Mouse (Mus musculus) testis, adult 2 months (tissue): Measurements from ENCODE around the gene Il17re. TPM values are rescaled to one million over a fixed set of nuclear protein-coding genes. Genes with fewer than 3 reads are reported as not detected.

Source experiments
- H3K27ac ChIP-seq: fragments of 200-500 bp; 2 replicates; pipeline ENCODE4 v1.5.1; 2012; ENCODE audit warnings: low read depth, low read length; ENCODE audit not compliant: control insufficient read depth, insufficient read depth
- H3K27me3 ChIP-seq: fragments of 200-500 bp; 2 replicates; pipeline ENCODE4 v1.6.1; 2012; ENCODE audit warnings: mild to moderate bottlenecking, low read length, moderate library complexity; ENCODE audit not compliant: control insufficient read depth, insufficient read depth
- H3K36me3 ChIP-seq: fragments of 200-500 bp; 2 replicates; pipeline ENCODE4 v1.6.1; 2012; ENCODE audit warnings: mild to moderate bottlenecking, low read length; ENCODE audit not compliant: control insufficient read depth, insufficient read depth
- H3K4me1 ChIP-seq: fragments of 200-500 bp; 2 replicates; pipeline ENCODE4 v1.6.1; 2012; ENCODE audit warnings: low read length; ENCODE audit not compliant: control insufficient read depth, insufficient read depth
- H3K4me3 ChIP-seq: fragments of 200-500 bp; 2 replicates; pipeline ENCODE4 v1.5.1; 2012; ENCODE audit warnings: low read depth, mild to moderate bottlenecking, low read length, moderate library complexity, mixed read lengths; ENCODE audit not compliant: control insufficient read depth
- CTCF ChIP-seq: fragments of 200-500 bp; IDR thresholded peaks from 2 replicates; pipeline ENCODE4 v1.5.1; 2012; ENCODE audit warnings: low read depth, mild to moderate bottlenecking, inconsistent platforms, low read length, moderate library complexity; ENCODE audit not compliant: control insufficient read depth, insufficient read depth, insufficient replicate concordance
- POLR2A ChIP-seq: fragments of 200-500 bp; IDR thresholded peaks from 2 replicates; pipeline ENCODE4 v1.6.1; 2012; ENCODE audit warnings: low read depth, mild to moderate bottlenecking, inconsistent platforms, low read length, moderate library complexity; ENCODE audit not compliant: control insufficient read depth
- polyA plus RNA-seq: library from polyadenylated mRNA; depleted of rRNA; stranded (reverse); fragments of >200 nt; gene quantifications from 2 replicates; pipeline ENCODE4 v1.2.3, GENCODE M21; 2012

The Il17re gene
- polyA plus RNA-seq, 1 experiment: 7.8 TPM

DNA sequence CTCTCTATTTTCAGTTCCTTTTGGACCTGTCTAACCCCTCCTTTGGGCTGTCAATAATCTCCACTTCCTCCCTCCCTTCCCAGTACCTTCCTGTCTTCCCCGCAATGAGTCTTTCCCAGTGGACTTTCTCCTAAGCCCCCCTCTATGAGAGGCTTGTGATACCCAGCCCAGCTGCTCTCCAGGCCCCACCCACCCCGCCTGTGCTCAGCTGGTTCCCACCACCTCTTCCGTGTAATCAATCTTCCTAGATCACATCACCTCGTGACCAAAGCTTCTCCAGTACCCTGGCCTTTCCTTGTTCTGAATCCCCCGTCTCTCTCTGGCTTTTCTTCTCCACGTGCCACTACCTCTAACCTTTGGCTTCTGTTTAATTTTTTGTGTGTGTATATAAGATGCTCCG is 19.1 kb downstream of the Il17re start:
- no peak overlapping the region for H3K4me3 ChIP-seq
- H3K27me3 ChIP-seq: no peaks in the 10 kb centered on the region
- H3K27ac ChIP-seq: no peak overlapping the region
- TF ChIP-seq CTCF (no peak), POLR2A (no peak)
- H3K4me1 ChIP-seq: peaks cover 3% of the 10 kb centered on the region
- H3K36me3 ChIP-seq: no peaks in the 10 kb centered on the region

DNA sequence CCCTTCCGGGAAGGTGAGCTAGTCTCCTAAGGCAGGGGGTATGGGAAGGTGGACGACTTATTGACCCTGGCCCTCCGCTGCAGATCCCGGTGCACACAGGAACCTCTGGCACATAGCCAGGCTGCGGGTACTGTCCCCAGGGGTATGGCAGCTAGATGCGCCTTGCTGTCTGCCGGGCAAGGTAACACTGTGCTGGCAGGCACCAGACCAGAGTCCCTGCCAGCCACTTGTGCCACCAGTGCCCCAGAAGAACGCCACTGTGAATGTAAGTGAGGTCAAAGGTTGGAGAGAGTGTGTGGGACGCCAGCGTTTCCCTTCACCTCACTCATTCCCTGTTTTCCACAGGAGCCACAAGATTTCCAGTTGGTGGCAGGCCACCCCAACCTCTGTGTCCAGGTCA is 20.6 kb downstream of the Il17re start:
- TF ChIP-seq CTCF (no peak), POLR2A (no peak)
- no peaks in the 10 kb centered on the region for H3K27me3 ChIP-seq
- peaks cover 10% of the 10 kb centered on the region for H3K4me1 ChIP-seq
- no peak overlapping the region for H3K4me3 ChIP-seq
- no peak overlapping the region for H3K27ac ChIP-seq
- no peaks in the 10 kb centered on the region for H3K36me3 ChIP-seq

DNA sequence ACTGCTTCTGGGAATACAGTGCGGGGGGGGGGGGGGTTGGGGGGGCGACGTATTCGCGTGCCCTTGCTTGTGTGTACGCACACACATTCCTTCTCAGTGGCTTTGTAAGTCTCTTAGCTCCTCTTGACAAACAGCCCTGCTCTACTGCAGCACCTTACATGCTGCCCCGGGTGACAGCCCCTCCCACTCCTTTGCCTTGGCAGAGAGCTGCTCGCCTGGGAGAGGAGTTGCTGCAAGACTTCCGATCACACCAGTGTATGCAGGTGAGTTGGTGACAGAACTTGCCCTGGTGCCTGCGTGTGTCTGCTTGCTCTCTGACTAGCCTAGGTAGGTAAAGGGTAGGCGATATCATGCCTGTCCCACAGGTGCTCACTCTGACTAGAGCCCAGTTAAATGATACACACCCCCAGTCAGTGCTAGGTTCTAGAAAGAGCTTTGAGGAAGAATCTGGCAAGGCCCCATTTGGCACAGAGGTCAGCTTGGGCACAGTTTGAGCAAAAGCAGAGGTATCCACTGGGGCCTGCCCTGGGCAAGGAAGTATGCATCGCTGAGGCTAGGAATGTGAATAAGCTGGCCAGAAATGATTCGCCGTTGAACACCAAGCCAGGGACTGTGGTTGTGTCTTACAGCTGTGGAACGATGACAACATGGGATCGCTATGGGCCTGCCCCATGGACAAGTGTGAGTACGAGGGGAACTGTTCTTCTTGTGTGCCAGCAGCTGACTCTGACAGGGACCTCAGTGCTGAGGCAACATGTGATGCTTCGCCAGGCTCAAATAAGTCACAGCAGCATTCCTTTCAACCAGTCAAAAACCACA is 22.5 kb downstream of the Il17re start:
- Histone ChIP-seq H3K36me3 (no peaks in the 10 kb centered on the region), H3K4me3 (no peak overlapping the region), H3K27ac (no peak overlapping the region), H3K27me3 (no peaks in the 10 kb centered on the region), H3K4me1 (peaks cover 10% of the 10 kb centered on the region)
- TF ChIP-seq POLR2A (no peak), CTCF (no peak)

DNA sequence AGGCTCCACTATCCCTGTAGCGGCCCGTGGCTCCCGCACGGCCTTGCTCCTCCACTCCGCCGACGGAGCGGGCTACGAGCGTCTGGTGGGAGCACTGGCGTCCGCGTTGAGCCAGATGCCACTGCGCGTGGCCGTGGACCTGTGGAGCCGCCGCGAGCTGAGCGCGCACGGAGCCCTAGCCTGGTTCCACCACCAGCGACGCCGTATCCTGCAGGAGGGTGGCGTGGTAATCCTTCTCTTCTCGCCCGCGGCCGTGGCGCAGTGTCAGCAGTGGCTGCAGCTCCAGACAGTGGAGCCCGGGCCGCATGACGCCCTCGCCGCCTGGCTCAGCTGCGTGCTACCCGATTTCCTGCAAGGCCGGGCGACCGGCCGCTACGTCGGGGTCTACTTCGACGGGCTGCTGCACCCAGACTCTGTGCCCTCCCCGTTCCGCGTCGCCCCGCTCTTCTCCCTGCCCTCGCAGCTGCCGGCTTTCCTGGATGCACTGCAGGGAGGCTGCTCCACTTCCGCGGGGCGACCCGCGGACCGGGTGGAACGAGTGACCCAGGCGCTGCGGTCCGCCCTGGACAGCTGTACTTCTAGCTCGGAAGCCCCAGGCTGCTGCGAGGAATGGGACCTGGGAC is 24.3 kb downstream of the Il17re start:
- H3K4me1 ChIP-seq: peaks cover 10% of the 10 kb centered on the region

DNA sequence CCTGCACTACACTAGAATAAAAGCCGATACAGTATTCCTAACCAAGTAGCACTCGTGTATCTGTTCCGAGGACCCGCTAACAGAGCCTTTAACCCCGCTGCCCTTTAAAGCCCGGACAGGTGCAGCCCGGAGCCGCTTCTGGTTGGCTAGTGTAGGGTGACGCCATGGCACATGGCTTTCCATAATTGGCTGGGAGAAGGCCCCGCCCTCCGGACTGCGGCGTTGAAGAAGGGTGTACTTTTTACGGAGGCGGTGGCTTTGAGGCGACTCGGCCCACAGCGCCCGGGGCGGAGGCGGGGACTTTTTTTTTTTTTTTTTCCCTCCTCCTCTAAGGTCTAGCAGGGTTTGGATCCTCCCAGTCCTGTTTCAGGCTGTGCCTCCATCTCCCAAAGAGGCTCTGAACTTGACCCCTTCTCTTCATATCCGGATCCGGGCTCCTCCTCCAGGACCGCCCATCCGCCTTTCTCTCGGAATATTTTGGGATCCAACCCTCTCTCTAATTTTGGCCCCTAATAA is 24.9 kb downstream of the Il17re start, which contains the start of gene Creld1:
Gene Creld1, plus strand, starts transcription at position 198 of the 516 bp plus-strand sequence.
- Histone ChIP-seq H3K4me3 (peak within 1 kb of the TSS; percentile 84), H3K36me3 (no peaks in the 10 kb centered on the region), H3K27me3 (no peaks in the 10 kb centered on the region), H3K4me1 (peaks cover 10% of the 10 kb centered on the region), H3K27ac (peak within 1 kb of the TSS; percentile 52; the same call in 1 of the 2 replicates)
- TF ChIP-seq CTCF (no peak), POLR2A (0 out of 2 replicates have a peak, but pooled peaks have one; percentile 14)

More for the DNA sequence above, 24.3 kb downstream of the Il17re start:
- Histone ChIP-seq H3K27me3 (no peaks in the 10 kb centered on the region), H3K36me3 (no peaks in the 10 kb centered on the region), H3K27ac (no peak overlapping the region), H3K4me3 (peak overlapping the region; percentile 84)
- TF ChIP-seq CTCF (no peak), POLR2A (no peak)

DNA sequence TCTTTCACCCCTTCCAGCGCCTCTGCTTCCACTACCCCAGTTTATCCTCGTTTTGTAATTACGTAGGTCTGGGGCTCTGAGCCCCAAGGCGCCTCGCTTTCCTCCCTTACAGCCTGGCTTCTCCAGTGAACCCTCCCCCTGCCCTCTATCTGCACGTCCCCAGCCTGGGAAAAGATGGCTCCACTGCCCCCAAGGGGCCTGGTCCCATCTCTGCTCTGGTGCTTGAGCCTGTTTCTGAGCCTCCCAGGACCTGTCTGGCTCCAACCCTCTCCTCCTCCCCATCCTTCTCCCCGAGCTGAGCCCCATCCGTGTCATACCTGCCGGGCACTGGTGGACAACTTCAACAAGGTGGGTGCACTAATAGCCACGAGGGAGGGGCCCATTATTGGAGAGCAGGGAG is 25.4 kb downstream of the Il17re start:
- no peak for TF ChIP-seq POLR2A
- no peak for TF ChIP-seq CTCF
- Histone ChIP-seq H3K27me3 (no peaks in the 10 kb centered on the region), H3K4me1 (peaks cover 10% of the 10 kb centered on the region)

DNA sequence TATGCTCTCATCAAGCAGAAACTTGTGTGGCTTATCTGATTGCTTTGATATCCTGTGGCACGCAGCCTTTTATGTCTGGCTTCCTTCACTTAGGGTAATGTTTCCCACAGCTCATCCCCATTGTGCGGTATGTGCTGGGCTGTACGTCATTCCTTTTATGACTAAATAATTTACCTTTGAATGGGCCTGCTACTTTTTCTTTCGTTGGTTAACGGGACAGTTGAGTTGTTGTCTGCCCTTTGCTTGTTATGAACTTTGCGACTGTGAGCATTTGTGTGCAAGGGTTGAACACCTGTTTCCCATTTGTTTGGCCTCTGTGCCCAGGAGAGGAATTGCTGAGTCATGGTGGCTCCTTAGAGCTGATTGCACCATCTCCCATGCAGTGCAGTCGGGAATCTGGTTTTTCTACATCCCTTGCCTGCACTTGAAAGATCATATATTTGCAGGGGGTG is 28.9 kb downstream of the Il17re start:
- Histone ChIP-seq H3K4me3 (no peak overlapping the region), H3K4me1 (peaks cover 9% of the 10 kb centered on the region), H3K27ac (no peak overlapping the region), H3K27me3 (no peaks in the 10 kb centered on the region), H3K36me3 (no peaks in the 10 kb centered on the region)
- no peak for TF ChIP-seq POLR2A
- TF ChIP-seq CTCF: no peak

More for the DNA sequence above, 25.4 kb downstream of the Il17re start:
- peak overlapping the region; percentile 84 for H3K4me3 ChIP-seq
- H3K36me3 ChIP-seq: no peaks in the 10 kb centered on the region
- H3K27ac ChIP-seq: peak overlapping the region; percentile 52; the same call in 1 of the 2 replicates
